Mouse (Mus musculus) cerebellum, adult 9-11 months (tissue): ENCODE measurements around the gene Map3k20.

ENCODE experiments used
- DNase-seq: peaks from one replicate; pipeline ENCODE4 v3.0.0; 2022

The Map3k20 gene

GRCm38 (mm10) chr2:72383321-72383720 lies 97.9 kb downstream of the Map3k20 start:
- no peak for DNase-seq

DNA sequence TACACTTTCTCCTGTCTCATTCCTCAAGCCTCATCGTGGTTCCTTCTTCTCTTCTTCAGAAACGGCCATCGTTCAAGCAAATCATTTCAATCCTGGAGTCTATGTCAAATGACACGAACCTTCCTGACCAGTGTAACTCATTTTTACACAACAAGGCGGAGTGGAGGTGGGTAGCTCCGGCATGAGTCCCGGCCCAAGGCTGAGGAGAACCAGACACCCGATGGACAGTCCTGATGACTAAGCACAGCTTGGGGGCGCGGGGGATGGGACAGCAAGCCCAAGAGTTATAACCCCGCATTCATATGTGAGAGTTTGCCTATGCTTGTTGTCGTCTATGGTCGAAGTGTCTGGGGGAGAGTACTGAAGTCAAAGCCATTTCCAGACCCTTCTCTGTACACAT lies 104.0 kb downstream of the Map3k20 start:
- DNase-seq: peak; percentile 7

- DNase-seq: peak; percentile 68
These were observed 104.5 kb downstream of the Map3k20 start for GRCm38 (mm10) chr2:72389942-72390341.

- DNase-seq: no peak
These were observed 105.0 kb downstream of the Map3k20 start for GRCm38 (mm10) chr2:72390474-72390873.

GRCm38 (mm10) chr2:72391024-72391423 lies 105.6 kb downstream of the Map3k20 start:
- DNase-seq: no peak

DNA sequence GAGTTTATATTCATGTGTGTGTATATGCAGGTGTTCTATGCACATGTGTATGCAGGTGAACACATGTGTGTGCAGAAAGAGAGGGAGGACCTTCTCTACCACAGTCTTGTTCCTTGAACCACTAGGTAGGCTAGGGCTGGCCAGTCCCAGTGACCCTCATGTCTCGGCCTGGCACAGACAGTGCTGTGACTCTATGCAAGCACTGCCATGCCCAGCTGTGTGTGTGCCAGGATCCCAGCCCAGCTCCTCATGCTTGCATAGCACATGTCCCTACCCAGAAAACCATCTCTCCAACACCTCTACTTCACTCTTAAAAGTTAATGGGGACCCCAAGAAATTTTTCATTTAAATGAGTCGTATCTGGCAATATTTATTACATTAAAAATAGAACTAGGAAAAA lies 106.3 kb downstream of the Map3k20 start:
- DNase-seq: no peak

DNA sequence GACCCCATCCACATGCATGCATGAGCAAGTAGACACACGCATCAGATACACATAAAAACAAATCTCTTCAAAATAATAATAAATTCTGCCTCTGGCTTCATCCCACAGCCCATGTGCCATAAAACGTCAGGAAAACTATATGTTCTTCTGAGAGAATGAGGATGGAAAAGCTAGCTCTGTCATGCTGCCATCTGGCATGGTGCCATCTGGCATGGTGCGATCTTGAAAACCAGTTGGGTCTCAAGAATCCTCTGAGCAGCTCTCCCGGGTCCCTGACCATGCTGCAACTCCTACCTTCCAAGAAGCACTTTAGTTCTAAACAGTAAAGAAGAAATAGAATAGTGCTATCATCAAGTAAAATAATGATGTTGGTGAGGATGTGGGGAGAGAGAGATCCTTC lies 106.9 kb downstream of the Map3k20 start:
- no peak for DNase-seq

DNA sequence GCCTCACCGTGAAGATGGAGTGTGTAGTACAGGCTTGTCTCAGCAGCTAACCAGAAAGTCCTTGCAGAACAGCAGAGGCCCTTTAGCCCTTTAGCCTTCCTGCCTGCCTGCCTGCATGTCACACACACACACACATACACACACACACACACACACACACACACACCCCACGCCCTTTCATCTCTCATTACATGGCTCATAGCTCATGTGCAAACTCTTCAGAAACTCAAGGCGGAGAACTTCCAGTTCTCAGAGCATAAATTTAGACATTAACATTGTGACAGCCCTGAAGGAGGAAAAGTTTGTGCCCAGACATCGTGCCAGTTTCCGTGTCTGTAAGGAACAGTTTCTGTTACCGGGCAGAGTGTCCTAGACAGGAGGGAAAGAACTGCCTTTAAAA lies 111.5 kb downstream of the Map3k20 start:
- DNase-seq: no peak

DNA sequence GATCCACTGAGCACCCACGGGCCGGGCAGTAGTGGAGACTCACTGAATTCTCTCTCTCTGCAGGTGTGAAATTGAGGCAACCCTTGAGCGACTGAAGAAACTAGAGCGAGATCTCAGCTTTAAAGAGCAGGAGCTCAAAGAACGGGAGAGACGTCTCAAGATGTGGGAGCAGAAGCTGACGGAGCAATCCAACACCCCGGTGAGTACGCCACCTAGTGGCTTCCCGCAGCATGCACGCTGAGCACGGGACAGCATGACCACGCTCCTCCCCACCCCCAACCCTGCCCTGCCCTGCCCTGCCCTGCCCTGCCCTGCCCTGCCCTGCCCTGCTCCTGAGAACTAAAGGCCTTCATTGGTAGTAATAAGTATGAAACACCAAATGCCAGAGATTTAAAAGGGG lies 112.8 kb downstream of the Map3k20 start:
- no peak for DNase-seq

DNA sequence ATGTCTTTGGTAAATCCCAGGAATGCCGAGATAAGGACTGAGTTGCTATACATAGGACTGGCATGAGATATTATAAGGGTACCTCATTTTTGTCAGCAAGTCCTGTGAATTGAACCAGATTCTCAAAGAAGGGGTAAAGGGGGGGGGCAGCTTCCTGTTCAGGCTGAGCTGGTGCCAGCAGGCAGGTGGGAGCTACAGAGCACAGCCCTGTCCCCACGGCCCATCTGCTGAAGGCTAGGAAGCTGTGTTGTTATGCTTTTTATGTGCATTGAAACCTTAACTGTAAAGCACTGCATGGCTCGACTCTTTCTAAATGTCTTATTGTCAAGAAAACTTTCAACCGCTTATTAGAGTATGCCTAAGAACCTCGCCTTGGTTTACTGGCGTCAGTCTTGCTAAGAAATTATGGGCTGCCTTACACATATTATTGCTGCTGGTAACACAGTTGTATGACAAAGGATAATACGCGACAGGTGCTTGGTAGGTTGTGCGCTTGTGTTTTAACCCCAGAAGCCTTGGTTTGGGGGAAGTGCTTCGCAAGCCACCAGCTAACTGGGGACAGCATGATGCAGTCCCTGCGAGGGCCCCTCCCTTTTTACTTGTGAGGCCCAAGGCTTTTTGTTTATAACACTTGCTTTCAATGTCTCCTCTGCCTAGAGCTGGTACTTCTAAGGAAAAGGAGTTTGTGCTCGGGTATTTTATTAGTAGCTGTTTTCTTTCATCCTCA lies 114.2 kb downstream of the Map3k20 start:
- DNase-seq: no peak

GRCm38 (mm10) chr2:72401290-72401689 lies 115.9 kb downstream of the Map3k20 start:
- no peak for DNase-seq

GRCm38 (mm10) chr2:72405621-72406555 lies 120.5 kb downstream of the Map3k20 start:
- no peak for DNase-seq

- no peak for DNase-seq
These were observed 121.3 kb downstream of the Map3k20 start for GRCm38 (mm10) chr2:72406701-72407100.

- DNase-seq: no peak
These were observed 122.1 kb downstream of the Map3k20 start for GRCm38 (mm10) chr2:72407341-72408092.

GRCm38 (mm10) chr2:72409968-72410367 lies 124.5 kb downstream of the Map3k20 start:
- no peak for DNase-seq

- no peak for DNase-seq
These were observed 126.8 kb downstream of the Map3k20 start for GRCm38 (mm10) chr2:72412266-72412665.

DNA sequence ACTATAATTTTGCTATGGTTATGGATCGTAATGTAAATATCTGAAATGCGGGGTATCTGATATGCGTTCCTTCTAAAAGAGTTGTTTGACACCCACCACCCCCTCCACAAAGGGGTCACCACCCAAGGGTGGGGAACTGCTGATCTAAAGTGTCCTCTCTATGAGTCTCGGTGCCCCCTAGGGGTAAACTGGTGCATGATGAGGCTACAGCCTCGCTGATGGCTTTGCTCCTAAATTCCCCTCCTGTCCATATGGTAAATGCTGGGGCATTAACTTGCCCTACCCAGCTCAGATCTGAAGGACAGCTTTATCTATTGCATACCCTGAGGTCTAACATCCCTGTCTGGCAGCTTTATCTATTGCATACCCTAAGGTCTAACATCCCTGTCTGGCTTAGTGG lies 130.0 kb downstream of the Map3k20 start:
- no peak for DNase-seq

- no peak for DNase-seq
These were observed 131.0 kb downstream of the Map3k20 start for GRCm38 (mm10) chr2:72416095-72417080.

- no peak for DNase-seq
These were observed 135.1 kb downstream of the Map3k20 start for GRCm38 (mm10) chr2:72420561-72420960.

DNA sequence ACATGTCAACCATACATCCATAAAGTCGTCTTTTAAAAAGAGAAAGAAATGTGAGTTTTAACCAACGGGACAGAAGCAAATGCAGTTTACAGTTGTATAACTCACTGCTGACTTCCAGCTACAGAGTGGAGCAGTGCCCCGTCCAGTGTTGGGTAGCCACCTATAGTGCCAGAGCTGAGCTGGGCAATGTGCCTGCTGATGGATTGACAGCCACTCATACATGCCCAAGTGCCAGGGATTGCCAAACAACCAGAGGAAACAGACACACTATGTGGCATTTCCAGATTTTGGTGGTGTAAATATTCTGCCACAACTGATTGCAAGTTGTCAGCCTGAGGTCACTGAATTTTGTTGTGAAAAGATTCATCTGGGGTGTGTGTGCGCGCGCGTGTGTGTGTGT lies 139.2 kb downstream of the Map3k20 start:
- DNase-seq: no peak

GRCm38 (mm10) chr2:72426776-72427175 lies 141.3 kb downstream of the Map3k20 start:
- no peak for DNase-seq

DNA sequence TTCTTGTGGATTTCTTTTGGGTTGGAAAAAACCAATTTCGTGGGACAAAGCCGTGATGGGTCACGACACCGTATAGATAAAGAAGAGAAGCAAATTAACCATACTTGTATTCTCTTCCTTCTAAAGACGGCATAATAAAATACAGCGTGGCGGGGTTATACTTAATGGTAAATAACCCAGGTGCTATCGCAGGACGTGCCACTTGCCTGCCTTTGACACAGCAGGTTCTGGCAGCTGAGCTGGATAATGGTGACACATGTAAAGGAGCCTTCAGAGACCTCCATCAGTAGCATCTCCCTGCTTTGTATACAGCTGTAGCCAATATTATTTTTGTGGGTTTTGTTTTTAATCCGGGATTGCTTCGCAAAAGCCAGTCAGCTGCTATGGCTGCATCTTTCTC lies 141.9 kb downstream of the Map3k20 start:
- DNase-seq: no peak
